Mouse (Mus musculus) cortical plate, adult 2 months (tissue): Measurements from ENCODE around the gene Tmeff2.

ENCODE experiments used
- CTCF ChIP-seq: fragments of 200-500 bp; IDR thresholded peaks from 2 replicates; pipeline ENCODE4 v1.5.1; 2011; ENCODE audit warnings: mild to moderate bottlenecking, control low read depth, low read length; ENCODE audit not compliant: insufficient read depth; ENCODE audit errors: extremely low read depth
- POLR2A ChIP-seq: fragments of 200-500 bp; IDR thresholded peaks from 2 replicates; pipeline ENCODE4 v1.6.1; 2011; ENCODE audit warnings: mild to moderate bottlenecking, low read length, control low read depth; ENCODE audit not compliant: insufficient read depth; ENCODE audit errors: extremely low read depth

DNA sequence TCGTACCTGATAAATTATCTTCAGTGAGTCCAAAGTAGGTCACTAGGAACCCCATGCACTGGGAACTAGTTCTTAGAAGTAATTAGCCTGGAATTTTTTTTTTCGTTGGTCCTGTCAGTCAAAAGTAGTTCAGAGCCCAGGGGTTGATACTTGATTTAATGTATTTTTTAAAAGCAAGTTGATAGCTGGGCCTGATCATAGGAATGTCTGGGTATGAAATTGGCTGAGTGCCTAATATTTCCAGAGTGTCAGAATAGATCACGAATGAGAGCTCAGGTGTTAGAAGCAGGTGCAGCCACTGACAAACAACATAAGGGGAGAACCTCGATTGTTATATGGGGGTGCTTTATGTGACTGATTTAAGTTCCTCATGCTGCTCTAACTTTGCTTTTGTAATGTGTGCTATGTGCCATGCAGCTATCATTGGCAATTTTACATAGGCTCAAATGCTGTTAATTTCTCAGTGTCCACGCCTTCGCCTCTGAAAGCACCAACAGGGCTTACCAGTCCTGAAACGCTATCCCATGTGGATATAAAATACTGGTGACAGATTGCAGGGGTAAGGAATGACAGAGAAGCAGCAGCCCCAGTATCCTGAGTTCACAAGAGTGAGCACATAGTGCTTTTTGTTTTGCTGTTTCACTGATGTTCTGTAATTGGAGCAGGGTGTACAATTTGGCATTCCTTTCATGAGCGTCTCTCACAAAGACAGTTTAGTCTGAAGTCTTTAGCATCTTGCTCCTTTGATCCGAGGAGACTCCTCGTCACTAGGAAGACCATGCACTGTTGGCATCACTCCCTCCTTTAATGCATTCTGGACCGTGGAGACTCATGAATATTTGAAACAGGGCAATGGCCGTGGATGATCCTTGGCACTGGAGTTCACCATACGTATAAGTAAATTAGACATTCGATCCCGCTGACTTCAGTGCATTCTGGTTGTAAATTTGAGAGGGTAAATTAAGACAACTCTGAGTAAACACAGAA, 175.6 kb downstream of the Tmeff2 start:
- TF ChIP-seq POLR2A (no peak), CTCF (no peak)
